Mouse (Mus musculus): ENCODE data around the gene Vkorc1l1. TPM values are rescaled to one million over a fixed set of nuclear protein-coding genes. Genes with fewer than 3 reads are reported as not detected.
"Not testable (repeated sequence)": the region's sequence is repeated elsewhere in the genome, so short reads cannot be mapped to it uniquely, and the experiment has no call there.

Gene Vkorc1l1
- polyA plus RNA-seq, 1 experiment from 2014 or later = 24.1 TPM

DNA sequence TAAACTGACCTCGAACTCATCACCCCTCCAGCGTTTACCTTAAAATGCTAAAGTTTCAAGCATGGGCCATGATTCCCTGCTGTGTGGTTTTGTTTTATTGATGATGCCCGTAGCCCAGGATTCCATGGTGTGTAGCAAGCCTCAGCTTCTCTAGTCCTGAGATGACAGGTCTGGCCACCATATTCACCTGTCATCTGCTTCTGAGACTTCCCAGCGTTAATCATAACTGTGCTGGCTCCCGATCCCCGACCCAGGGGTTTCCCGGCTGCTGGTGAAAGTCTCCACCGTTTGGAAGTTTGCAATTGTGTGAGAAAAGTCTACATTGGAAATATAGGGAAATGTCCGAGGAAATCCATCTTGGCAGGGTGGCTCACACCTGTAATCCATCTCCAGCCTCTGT is 32.6 kb upstream of the Vkorc1l1 start:
- H3K4me2 ChIP-seq (replicated peaks; ENCODE audit: low read depth) = peak overlapping the region; percentile 95
- peak overlapping the region; percentile 74 for H3K9ac ChIP-seq (ENCODE audit: low read length)
- H3K9me3 ChIP-seq (ENCODE audit: control insufficient read depth, low read length) = no peaks in the 10 kb centered on the region
- whole genome bisulfite sequencing = 63% methylated on average over 9 of the region's 9 CpGs
- H3K36me3 ChIP-seq (ENCODE audit: control insufficient read depth, insufficient read depth, low read length) = no peaks in the 10 kb centered on the region
- H3K27me3 ChIP-seq (ENCODE audit: control insufficient read depth, insufficient read depth, low read length) = no peaks in the 10 kb centered on the region
- H3K27ac ChIP-seq (replicated peaks) = no peak overlapping the region
- H3K4me3 ChIP-seq (ENCODE audit: low read depth, low read length) = peak overlapping the region; percentile 58
- H3K4me1 ChIP-seq (replicated peaks; ENCODE audit: control insufficient read depth, insufficient read depth) = 0 out of 2 replicates have a peak, but pooled peaks cover 2% of the 10 kb centered on the region
- no peak for TF ChIP-seq EP300 (optimal IDR thresholded peaks at IDR 0.05)
- no peak for TF ChIP-seq CTCF (IDR thresholded peaks at IDR 0.05; ENCODE audit: low read depth)
- DNase-seq (ENCODE audit: low spot score) (no peak), ATAC-seq (ENCODE audit: low FRiP score, low TSS enrichment) (no peak)

DNA sequence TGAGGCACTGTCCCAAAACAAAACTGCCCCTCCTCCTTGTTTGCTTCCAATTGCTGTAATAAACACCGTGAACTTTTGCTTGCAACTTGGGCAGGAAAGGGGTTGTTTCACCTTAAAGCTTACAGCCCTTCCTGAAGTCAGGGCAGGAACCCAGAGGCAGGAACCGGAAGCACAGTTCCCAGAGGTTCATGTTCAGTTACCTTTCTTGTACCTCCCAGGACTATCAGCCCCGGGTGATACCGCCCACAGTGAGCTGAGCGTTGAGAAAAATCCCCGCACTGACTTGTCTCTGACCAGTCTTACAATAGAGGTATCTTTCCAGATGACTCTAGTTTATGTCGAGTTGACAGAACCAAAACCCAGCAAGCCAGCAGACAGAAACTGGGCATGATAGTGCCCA is 32.2 kb upstream of the Vkorc1l1 start:
- ATAC-seq (ENCODE audit: low FRiP score, low TSS enrichment) (no peak), DNase-seq (ENCODE audit: low spot score) (no peak)
- 75% methylated on average over 7 of the region's 7 CpGs for WGBS
- Histone ChIP-seq H3K9ac (ENCODE audit: low read length) (no peak overlapping the region), H3K9me3 (ENCODE audit: control insufficient read depth, low read length) (no peaks in the 10 kb centered on the region), H3K36me3 (ENCODE audit: control insufficient read depth, insufficient read depth, low read length) (no peaks in the 10 kb centered on the region), H3K4me2 (replicated peaks; ENCODE audit: low read depth) (no peak overlapping the region), H3K27ac (replicated peaks) (no peak overlapping the region), H3K27me3 (ENCODE audit: control insufficient read depth, insufficient read depth, low read length) (no peaks in the 10 kb centered on the region), H3K4me1 (replicated peaks; ENCODE audit: control insufficient read depth, insufficient read depth) (0 out of 2 replicates have a peak, but pooled peaks cover 2% of the 10 kb centered on the region), H3K4me3 (ENCODE audit: low read depth, low read length) (no peak overlapping the region)
- TF ChIP-seq CTCF (IDR thresholded peaks at IDR 0.05; ENCODE audit: low read depth) (no peak), EP300 (optimal IDR thresholded peaks at IDR 0.05) (no peak)

DNA sequence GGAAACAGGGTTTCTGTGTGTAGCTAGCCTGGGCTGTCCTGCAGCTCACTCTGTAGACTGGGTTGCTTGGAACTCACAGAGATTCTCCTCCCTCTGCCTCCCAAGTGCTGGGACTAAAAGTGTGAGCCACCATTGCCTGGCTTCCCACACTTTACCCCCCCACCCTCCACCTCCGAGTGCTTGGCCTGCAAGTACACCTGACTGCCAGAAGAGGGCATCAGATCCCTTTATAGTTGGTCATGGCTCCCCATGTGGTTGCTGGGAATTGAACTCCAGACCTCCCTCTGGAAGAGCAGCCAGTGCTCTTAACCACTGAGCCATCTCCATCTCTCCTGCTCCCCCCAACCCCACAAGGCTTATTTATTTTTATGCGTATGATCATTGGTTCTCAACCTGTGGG is 27.7 kb upstream of the Vkorc1l1 start:
- no peak overlapping the region for H3K4me2 ChIP-seq (replicated peaks; ENCODE audit: low read depth)
- 0 out of 2 replicates have a peak, but pooled peaks have one; percentile 28 for ATAC-seq (ENCODE audit: low FRiP score, low TSS enrichment)
- H3K36me3 ChIP-seq (ENCODE audit: control insufficient read depth, insufficient read depth, low read length) = no peaks in the 10 kb centered on the region
- H3K4me3 ChIP-seq (ENCODE audit: low read depth, low read length) = no peak overlapping the region
- no peak overlapping the region for H3K27ac ChIP-seq (replicated peaks)
- no peak overlapping the region for H3K9ac ChIP-seq (ENCODE audit: low read length)
- no peaks in the 10 kb centered on the region for H3K9me3 ChIP-seq (ENCODE audit: control insufficient read depth, low read length)
- peak; percentile 74 for TF ChIP-seq CTCF (IDR thresholded peaks at IDR 0.05; ENCODE audit: low read depth)
- no peak for TF ChIP-seq EP300 (optimal IDR thresholded peaks at IDR 0.05)
- peak; percentile 37 for DNase-seq (ENCODE audit: low spot score)
- 0 out of 2 replicates have a peak, but pooled peaks cover under 1% of the 10 kb centered on the region for H3K4me1 ChIP-seq (replicated peaks; ENCODE audit: control insufficient read depth, insufficient read depth)
- WGBS = 18% methylated on average over 2 of the region's 2 CpGs
- H3K27me3 ChIP-seq (ENCODE audit: control insufficient read depth, insufficient read depth, low read length) = no peaks in the 10 kb centered on the region

DNA sequence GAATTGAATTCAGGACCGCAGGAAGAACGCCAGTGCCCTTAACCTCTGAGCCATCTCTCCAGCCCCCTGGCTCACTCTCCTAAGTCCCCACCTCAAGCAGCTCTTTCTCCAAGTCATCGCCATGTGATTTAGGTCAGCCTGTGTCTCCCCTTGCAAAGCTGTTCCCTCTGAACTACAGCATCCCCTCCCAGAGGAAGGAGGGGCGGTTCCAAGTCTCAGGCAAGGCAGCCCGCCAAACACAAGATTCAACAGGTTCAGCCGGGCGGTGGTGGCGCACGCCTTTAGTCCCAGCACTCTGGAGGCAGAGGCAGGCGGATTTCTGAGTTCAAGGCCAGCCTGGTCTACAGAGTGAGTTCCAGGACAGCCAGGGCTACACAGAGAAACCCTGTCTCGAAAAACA is 26.3 kb upstream of the Vkorc1l1 start:
- 78% methylated on average over 11 of the region's 11 CpGs for WGBS
- not testable (repeated sequence) for H3K27me3 ChIP-seq (ENCODE audit: control insufficient read depth, insufficient read depth, low read length); H3K36me3 ChIP-seq (ENCODE audit: control insufficient read depth, insufficient read depth, low read length); DNase-seq (ENCODE audit: low spot score); H3K9me3 ChIP-seq (ENCODE audit: control insufficient read depth, low read length); ATAC-seq (ENCODE audit: low FRiP score, low TSS enrichment); H3K4me2 ChIP-seq (replicated peaks; ENCODE audit: low read depth); H3K9ac ChIP-seq (ENCODE audit: low read length); H3K4me3 ChIP-seq (ENCODE audit: low read depth, low read length); H3K4me1 ChIP-seq (replicated peaks; ENCODE audit: control insufficient read depth, insufficient read depth); H3K27ac ChIP-seq (replicated peaks)

DNA sequence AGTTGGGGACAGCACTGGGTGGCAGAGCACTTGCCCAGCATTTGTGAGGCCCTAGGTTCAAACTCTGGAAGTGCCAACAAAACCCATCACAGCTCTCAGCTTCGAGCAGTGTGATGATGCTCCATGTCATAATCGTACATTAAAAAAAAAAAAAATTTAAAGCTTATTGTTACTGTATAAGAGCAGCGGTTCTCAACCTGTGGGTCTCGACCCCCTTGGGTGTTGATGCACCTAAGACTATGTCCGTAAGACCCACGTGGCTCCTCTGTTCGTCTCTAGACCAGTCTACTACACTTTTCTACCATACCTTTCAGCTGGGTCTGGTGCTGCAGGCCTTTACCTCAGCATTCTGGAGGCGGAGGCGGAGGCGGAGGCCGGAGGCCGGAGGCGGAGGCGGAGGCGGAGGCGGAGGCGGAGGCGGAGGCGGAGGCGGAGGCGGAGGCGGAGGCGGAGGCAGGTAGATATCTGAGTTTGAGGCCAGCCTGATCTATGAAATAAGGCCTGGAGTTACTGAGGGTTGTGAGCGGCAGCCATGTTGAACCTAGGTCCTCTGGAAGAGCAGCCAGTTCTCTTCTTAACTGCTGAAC is 23.6 kb upstream of the Vkorc1l1 start:
- 88% methylated on average over 23 of the region's 24 CpGs for WGBS
- H3K4me1 ChIP-seq (replicated peaks; ENCODE audit: control insufficient read depth, insufficient read depth) = no peaks in the 10 kb centered on the region

DNA sequence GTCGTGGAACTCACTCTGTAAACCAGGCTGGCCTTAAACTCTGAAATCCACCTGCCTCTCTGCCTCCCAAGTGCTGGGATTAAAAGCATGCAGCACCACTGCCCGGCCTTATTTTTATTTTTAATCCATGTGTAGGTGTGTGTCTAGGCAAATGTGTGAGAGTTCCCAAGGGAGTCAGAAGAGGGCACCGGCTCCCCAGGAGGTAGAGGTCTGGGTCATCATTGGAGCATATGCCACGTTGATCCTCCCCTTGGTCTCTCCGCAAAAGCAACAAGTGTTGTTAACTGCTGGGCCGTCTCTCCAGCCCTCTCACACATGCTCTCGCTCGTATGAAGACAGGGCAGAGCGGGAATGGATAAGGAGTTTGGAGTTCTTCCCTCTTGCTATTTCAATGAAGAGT is 23.0 kb upstream of the Vkorc1l1 start:
- WGBS = 69% methylated on average over 9 of the region's 9 CpGs
- no peak overlapping the region for H3K4me2 ChIP-seq (replicated peaks; ENCODE audit: low read depth)
- no peak for TF ChIP-seq CTCF (IDR thresholded peaks at IDR 0.05; ENCODE audit: low read depth)
- TF ChIP-seq EP300 (optimal IDR thresholded peaks at IDR 0.05) = no peak
- no peaks in the 10 kb centered on the region for H3K4me1 ChIP-seq (replicated peaks; ENCODE audit: control insufficient read depth, insufficient read depth)
- DNase-seq (ENCODE audit: low spot score) (no peak), ATAC-seq (ENCODE audit: low FRiP score, low TSS enrichment) (no peak)
- H3K9me3 ChIP-seq (ENCODE audit: control insufficient read depth, low read length) = no peaks in the 10 kb centered on the region
- no peak overlapping the region for H3K4me3 ChIP-seq (ENCODE audit: low read depth, low read length)
- no peaks in the 10 kb centered on the region for H3K36me3 ChIP-seq (ENCODE audit: control insufficient read depth, insufficient read depth, low read length)
- H3K27me3 ChIP-seq (ENCODE audit: control insufficient read depth, insufficient read depth, low read length) = no peaks in the 10 kb centered on the region
- H3K27ac ChIP-seq (replicated peaks) = no peak overlapping the region
- no peak overlapping the region for H3K9ac ChIP-seq (ENCODE audit: low read length)

More for the DNA sequence above, 23.6 kb upstream of the Vkorc1l1 start:
- H3K4me2 ChIP-seq (replicated peaks; ENCODE audit: low read depth) = no peak overlapping the region
- no peak overlapping the region for H3K9ac ChIP-seq (ENCODE audit: low read length)
- H3K36me3 ChIP-seq (ENCODE audit: control insufficient read depth, insufficient read depth, low read length) = no peaks in the 10 kb centered on the region
- no peak for ATAC-seq (ENCODE audit: low FRiP score, low TSS enrichment)
- TF ChIP-seq EP300 (optimal IDR thresholded peaks at IDR 0.05) (no peak), CTCF (IDR thresholded peaks at IDR 0.05; ENCODE audit: low read depth) (no peak)
- no peaks in the 10 kb centered on the region for H3K27me3 ChIP-seq (ENCODE audit: control insufficient read depth, insufficient read depth, low read length)
- no peak overlapping the region for H3K27ac ChIP-seq (replicated peaks)
- H3K4me3 ChIP-seq (ENCODE audit: low read depth, low read length) = no peak overlapping the region
- no peak for DNase-seq (ENCODE audit: low spot score)
- H3K9me3 ChIP-seq (ENCODE audit: control insufficient read depth, low read length) = no peaks in the 10 kb centered on the region
